Mouse (Mus musculus) adrenal gland, postnatal 25 days (tissue): ENCODE measurements around the gene Etv4. TPM values are rescaled to one million over a fixed set of nuclear protein-coding genes. Genes with fewer than 3 reads are reported as not detected.

ENCODE experiments used
- DNase-seq: peaks from one replicate; pipeline ENCODE4 v3.0.0; 2021; ENCODE audit warnings: mixed read lengths
- total RNA-seq: library from RNA; stranded (reverse); gene quantifications from 2 replicates; pipeline ENCODE4 v1.2.3, GENCODE M21; 2021

The Etv4 gene
- total RNA-seq, 1 experiment from 2014 or later: 1.9 TPM

DNA sequence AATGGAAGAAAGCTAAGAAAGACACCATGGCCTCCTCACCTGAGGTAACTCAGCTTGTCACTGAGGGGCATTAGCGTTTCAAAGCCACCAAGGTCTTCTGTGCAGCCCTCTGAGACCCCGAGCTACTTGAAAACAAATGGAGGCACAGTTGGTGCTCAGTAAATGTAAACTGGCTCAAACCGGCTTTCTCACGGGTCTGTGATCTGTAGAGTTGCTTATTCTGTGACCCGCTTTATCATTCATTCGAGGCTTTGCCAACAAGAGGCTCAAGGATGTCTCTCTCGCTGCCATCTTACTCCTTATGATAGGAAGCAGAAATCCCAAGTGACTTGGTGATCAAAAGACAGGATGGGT is 658 bp upstream of the Etv4 start:
- no peak for DNase-seq

DNA sequence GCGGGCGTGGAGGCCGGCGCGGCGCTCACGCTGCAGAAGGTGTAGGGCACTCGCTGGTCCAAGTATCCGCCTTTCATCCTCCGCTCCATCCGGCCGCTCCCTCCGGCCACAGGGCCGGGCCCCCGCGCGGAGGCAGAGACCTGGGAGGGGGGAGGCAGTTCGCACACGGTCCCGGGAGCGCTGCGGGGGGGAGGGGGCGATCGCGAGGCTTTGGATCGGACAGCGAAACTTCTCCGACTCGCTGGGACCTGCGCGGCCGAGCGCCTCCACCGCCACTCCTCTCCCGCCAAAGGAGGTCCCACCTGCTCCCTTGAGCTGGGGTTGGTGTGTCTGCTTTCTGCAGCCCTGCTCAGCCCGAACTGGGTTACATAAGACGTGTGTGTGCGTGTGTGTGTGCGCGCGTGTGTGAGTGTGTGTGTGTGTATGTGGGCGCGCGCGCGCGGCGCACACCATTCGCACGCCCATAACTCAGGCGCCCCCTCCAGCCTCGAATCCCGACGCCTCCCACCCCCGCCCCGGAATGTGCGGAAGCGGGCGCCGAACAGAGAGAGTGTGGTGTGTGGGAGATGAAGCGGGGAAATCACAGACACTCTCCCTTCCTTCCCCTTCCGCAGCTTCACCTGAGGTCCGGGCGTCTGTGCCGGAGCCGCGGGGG is 556 bp downstream of the Etv4 start:
- peak; percentile 27 for DNase-seq

- DNase-seq: no peak
These were observed 1.1 kb downstream of the Etv4 start for GRCm38 (mm10) chr11:101784072-101784471.

DNA sequence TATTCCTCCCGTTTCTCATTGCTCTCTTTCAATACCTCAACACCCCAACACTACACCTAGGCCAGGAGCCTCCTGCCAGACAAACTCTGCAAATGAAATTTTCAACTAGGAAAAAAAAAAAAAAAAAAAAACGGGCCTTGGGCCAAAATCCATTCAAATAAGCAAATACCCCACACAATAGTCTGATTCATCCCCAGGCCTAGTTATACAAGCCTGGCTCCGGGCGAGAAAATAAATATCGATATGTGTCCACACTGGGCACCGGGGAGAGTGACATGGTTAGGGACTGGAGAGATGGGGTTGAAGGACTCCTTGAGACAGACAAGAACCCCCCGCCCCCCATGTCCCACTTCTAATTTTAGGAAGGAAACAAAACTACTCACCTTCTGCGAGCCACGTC is 1.6 kb downstream of the Etv4 start:
- DNase-seq: no peak

GRCm38 (mm10) chr11:101783135-101783534 is 2.0 kb downstream of the Etv4 start:
- no peak for DNase-seq

GRCm38 (mm10) chr11:101776846-101777245 is 8.3 kb downstream of the Etv4 start:
- DNase-seq: no peak

DNA sequence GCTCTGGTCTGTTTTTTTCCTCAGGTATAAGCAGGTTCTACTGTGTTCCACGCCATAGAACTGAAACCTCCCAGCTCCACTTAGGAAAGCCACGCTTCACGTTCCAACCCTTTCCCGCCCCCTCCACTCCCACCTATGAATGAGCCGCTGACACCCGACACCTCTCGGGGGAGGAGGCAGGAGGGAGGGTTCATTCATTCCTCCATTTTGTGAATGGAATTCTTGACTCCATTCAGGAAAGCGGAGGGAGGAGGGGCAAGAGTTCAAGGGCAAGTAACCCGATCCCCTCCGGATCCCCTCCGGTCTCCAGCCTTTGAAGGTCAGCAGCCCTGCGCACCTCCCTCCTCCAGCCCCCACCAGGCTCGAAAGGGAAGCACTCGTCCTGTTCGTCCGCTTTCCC is 12.7 kb downstream of the Etv4 start:
- peak; percentile 47 for DNase-seq

- DNase-seq: no peak
These were observed 13.1 kb downstream of the Etv4 start for GRCm38 (mm10) chr11:101772027-101772426.

DNA sequence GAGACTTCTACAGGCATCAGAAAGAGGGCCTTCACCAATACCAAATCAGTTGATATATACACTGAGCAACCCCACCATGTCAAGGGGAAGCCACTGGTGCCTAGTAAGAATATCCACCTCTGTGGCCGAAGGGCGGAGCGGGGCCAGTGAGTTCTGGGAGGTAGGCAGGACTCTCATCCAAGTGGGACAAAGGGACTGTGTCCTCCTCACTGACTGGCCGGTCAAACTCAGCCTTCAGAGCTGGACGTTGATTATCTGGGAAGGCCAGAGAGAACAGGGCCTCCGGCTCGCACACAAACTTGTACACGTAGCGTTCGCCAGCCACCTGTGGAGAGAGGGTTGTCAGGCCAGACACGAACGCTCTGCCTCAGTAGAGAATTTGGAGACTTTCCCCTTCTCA is 14.9 kb downstream of the Etv4 start:
- no peak for DNase-seq

DNA sequence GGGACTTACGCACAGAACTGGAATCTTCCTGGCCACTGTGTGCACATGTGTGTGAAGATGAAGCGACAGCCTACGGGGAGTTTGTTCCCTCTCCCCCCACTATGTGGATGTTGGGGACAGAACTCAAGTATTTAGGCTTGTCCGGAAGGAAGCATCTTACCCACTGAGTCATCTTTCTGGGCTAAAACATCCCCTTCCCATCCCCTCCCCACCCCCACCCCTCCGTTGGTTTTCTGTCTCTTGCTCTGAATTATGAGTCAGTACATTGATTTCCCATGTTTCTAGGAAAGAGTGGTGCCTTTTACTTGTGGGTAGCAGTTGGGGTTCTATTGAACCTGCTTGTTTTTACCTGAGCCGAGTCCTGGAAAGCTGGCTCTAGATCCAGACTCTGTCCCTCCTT is 16.4 kb downstream of the Etv4 start:
- DNase-seq: no peak

GRCm38 (mm10) chr11:101767326-101767725 is 17.8 kb downstream of the Etv4 start:
- DNase-seq: no peak

- no peak for DNase-seq
These were observed 20.6 kb downstream of the Etv4 start for GRCm38 (mm10) chr11:101764546-101764945.

DNA sequence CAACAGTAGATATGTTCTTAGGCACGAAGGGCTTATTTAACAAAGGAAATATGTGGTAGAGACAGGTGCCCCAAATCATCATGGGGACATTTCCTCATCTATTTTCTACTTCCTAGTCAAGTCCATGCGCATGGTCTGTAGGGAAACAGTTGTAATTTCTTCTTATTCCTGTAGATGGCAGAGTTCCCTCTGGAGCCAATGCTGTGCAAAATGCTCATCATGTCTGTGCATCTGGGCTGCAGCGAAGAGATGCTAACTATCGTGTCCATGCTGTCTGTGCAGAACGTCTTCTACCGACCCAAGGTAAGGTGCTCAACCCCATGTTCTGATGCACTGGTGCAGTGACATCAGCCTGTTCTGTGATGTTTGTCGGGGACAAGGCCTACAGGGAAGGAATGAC is 21.4 kb downstream of the Etv4 start:
- DNase-seq: no peak

GRCm38 (mm10) chr11:101759530-101759929 is 25.6 kb downstream of the Etv4 start:
- no peak for DNase-seq

- peak; percentile 7 for DNase-seq
These were observed 26.7 kb downstream of the Etv4 start for GRCm38 (mm10) chr11:101758431-101758830.

DNA sequence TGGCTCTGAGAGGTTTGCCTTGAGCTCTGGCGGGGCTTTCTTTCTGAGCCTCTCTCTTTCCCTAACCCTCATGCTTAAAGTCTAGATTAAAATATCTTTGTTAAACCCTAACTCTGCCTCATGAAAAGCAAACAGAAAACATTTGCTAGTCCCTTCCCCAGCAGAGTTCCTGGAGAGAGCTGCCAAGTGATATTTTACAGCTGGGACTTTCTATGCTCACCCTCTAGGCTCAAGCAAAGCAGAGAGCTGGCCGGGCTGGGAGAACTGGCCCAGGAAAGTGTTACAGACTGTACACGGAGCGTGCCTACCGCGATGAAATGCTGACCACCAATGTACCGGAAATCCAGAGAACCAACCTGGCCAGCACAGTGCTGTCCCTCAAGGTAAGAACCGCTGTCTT is 27.8 kb downstream of the Etv4 start:
- DNase-seq: no peak

GRCm38 (mm10) chr11:101756616-101757015 is 28.6 kb downstream of the Etv4 start:
- peak; percentile 23 for DNase-seq

GRCm38 (mm10) chr11:101733596-101733995 is 51.6 kb downstream of the Etv4 start:
- no peak for DNase-seq

DNA sequence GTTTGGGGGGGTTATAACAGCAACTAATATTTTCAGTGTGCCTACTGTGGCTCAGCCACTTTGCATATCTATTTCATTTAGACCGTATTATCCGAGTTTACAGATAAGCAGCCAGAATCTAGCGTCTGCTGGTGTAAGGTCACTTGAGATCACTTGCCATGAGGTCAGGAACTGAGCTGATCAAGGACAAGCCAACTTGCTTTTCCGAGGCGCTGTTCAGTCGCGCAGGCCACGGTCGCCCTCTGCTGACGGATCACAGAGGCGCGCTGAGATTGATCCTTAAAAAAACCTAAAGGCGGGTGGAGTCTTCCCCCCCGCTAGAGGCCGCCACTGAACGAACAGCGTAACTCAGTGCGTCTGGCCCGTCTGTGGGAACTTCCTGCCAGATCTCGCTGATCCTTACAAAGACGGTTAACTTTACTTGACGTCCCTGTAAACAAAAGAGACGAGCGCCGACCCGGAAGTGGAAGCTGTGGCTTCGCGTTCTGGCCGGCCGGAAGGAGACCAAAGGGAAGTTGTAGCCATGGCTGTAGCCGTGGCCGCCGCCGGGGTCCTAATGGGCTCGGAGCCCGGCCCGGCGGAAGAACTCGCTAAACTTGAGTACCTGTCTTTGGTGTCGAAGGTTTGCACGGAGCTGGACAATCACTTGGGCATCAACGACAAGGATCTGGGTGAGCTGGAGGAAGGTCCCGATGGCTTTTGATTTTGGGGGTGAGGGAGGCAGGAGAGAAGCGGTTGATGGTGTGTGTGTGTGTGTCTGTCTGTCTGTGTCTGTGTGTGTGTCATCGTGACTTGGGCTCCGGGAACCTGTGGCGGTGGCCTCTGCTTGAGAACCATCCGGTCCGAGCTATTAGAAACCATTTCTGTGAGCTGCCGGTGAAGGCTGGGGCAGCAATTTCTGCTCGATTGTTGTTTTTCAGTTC is 52.4 kb downstream of the Etv4 start, which contains the start of gene Dhx8:
Gene Dhx8 (plus strand): TSS at position 402 of the 923 bp plus-strand sequence.
- DNase-seq: peak; percentile 97

- no peak for DNase-seq
These were observed 55.9 kb downstream of the Etv4 start for GRCm38 (mm10) chr11:101729308-101729707.

- no peak for DNase-seq
These were observed 58.4 kb downstream of the Etv4 start for GRCm38 (mm10) chr11:101726765-101727164.

GRCm38 (mm10) chr11:101725043-101725442 is 60.1 kb downstream of the Etv4 start:
- DNase-seq: no peak

DNA sequence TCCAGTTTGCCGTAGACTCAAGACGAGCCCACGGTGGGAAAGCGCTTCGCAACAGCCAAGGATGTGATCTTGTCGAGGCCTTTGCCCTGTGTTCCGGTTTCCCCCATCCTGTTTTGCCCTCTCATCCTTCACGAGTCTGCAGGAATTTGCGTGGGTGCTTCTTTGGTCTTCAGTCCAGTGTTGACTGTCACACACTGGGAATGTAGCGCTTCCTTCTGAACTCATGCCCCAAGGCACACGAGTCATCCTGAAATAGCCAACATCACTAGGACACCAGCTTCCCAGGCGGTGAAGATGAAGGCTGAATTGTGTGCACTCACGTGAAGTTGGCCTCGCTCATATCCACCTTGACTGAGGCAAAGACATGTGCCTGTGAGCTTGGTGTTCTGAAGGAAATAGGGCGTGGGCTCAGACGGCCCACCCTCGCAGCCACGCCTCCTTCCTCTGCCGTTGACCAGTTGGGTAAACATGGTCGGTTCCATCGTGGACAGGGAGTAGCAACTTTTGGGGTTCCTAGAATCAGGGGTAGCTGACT is 65.1 kb downstream of the Etv4 start:
- no peak for DNase-seq
